Mouse (Mus musculus) bone marrow macrophage, adult 2 months (primary cell): ENCODE data around the gene Trpm6. TPM values are rescaled to one million over a fixed set of nuclear protein-coding genes. Genes with fewer than 3 reads are reported as not detected.

Experiments
- H3K27ac ChIP-seq: 2 replicates; pipeline ENCODE4 v1.5.1; 2012; ENCODE audit warnings: low read depth, low read length; ENCODE audit not compliant: insufficient read depth
- H3K4me1 ChIP-seq: 2 replicates; pipeline ENCODE4 v1.6.1; 2012; ENCODE audit warnings: low read length; ENCODE audit not compliant: control insufficient read depth, insufficient read depth
- H3K4me3 ChIP-seq: 2 replicates; pipeline ENCODE4 v1.5.1; 2012; ENCODE audit warnings: mild to moderate bottlenecking, low read length, moderate library complexity; ENCODE audit not compliant: insufficient read depth
- CTCF ChIP-seq: IDR thresholded peaks from 2 replicates; pipeline ENCODE4 v1.5.1; 2012; ENCODE audit warnings: low read depth, mild to moderate bottlenecking, low read length, moderate library complexity
- POLR2A ChIP-seq: IDR thresholded peaks from 2 replicates; pipeline ENCODE4 v1.6.1; 2012; ENCODE audit warnings: mild to moderate bottlenecking, low read depth, low read length, borderline replicate concordance
- polyA plus RNA-seq: library from polyadenylated mRNA; stranded (reverse); fragments of >200 nt; gene quantifications from 2 replicates; pipeline ENCODE4 v1.2.4, GENCODE M21; 2012; ENCODE audit not compliant: missing spikeins, insufficient read depth, insufficient read length

The Trpm6 gene
- not detected in 2 replicates for polyA plus RNA-seq

GRCm38 (mm10) chr19:18749598-18750339 is at the start of gene Trpm6:
Gene Trpm6 (plus strand): TSS chr19:18749983.
- H3K4me3 ChIP-seq, result peak within 1 kb of the TSS; percentile 12
- TF ChIP-seq POLR2A (no peak), CTCF (no peak)

GRCm38 (mm10) chr19:18708101-18708500 is 41.7 kb upstream of the Trpm6 start:
- Histone ChIP-seq H3K4me1 (peaks cover 4% of the 10 kb centered on the region), H3K27ac (no peak overlapping the region), H3K4me3 (no peak overlapping the region)
- TF ChIP-seq CTCF, result no peak
- no peak for TF ChIP-seq POLR2A

More at GRCm38 (mm10) chr19:18749598-18750339, at the start of gene Trpm6:
- no peaks in the 10 kb centered on the region for H3K4me1 ChIP-seq
- no peak within 1 kb of the TSS for H3K27ac ChIP-seq

- Histone ChIP-seq H3K4me1 (peaks cover 13% of the 10 kb centered on the region), H3K27ac (no peak overlapping the region), H3K4me3 (no peak overlapping the region)
- no peak for TF ChIP-seq CTCF
- TF ChIP-seq POLR2A, result no peak
Measured at GRCm38 (mm10) chr19:18710903-18711302, 38.9 kb upstream of the Trpm6 start.

- Histone ChIP-seq H3K4me3 (no peak overlapping the region), H3K4me1 (peaks cover 13% of the 10 kb centered on the region), H3K27ac (no peak overlapping the region)
- TF ChIP-seq CTCF, result no peak
- no peak for TF ChIP-seq POLR2A
Measured at GRCm38 (mm10) chr19:18711589-18711988, 38.2 kb upstream of the Trpm6 start.

- Histone ChIP-seq H3K4me3 (peak overlapping the region; percentile 66), H3K4me1 (peaks cover 13% of the 10 kb centered on the region), H3K27ac (peak overlapping the region; percentile 95)
- TF ChIP-seq CTCF (no peak), POLR2A (no peak)
Measured at GRCm38 (mm10) chr19:18712153-18712865, 37.5 kb upstream of the Trpm6 start.

- Histone ChIP-seq H3K27ac (peak within 1 kb of the TSS; percentile 95), H3K4me3 (peak within 1 kb of the TSS; percentile 66), H3K4me1 (peaks cover 13% of the 10 kb centered on the region)
- TF ChIP-seq POLR2A, result no peak
- no peak for TF ChIP-seq CTCF
Measured at GRCm38 (mm10) chr19:18712866-18713300, 36.9 kb upstream of the Trpm6 start, which contains the start of gene D030056L22Rik. Gene D030056L22Rik (plus strand): TSS chr19:18713193.

- Histone ChIP-seq H3K27ac (peak overlapping the region; percentile 19; the same call in 1 of the 2 replicates), H3K4me1 (peaks cover 13% of the 10 kb centered on the region), H3K4me3 (peak overlapping the region; percentile 66)
Measured at GRCm38 (mm10) chr19:18713357-18713756, 36.4 kb upstream of the Trpm6 start.

GRCm38 (mm10) chr19:18716374-18716773 is 33.4 kb upstream of the Trpm6 start:
- Histone ChIP-seq H3K4me3 (no peak overlapping the region), H3K27ac (no peak overlapping the region), H3K4me1 (peaks cover 13% of the 10 kb centered on the region)
- TF ChIP-seq CTCF, result no peak
- no peak for TF ChIP-seq POLR2A

GRCm38 (mm10) chr19:18720337-18720736 is 29.4 kb upstream of the Trpm6 start:
- H3K27ac ChIP-seq, result no peak overlapping the region
- TF ChIP-seq CTCF (no peak), POLR2A (no peak)
- H3K4me1 ChIP-seq, result peaks cover 2% of the 10 kb centered on the region; the same call in 1 of the 2 replicates

GRCm38 (mm10) chr19:18725186-18725585 is 24.6 kb upstream of the Trpm6 start:
- TF ChIP-seq POLR2A (no peak), CTCF (no peak)

More at GRCm38 (mm10) chr19:18720337-18720736, 29.4 kb upstream of the Trpm6 start:
- no peak overlapping the region for H3K4me3 ChIP-seq

More at GRCm38 (mm10) chr19:18725186-18725585, 24.6 kb upstream of the Trpm6 start:
- no peak overlapping the region for H3K27ac ChIP-seq
- no peak overlapping the region for H3K4me3 ChIP-seq
- H3K4me1 ChIP-seq, result no peaks in the 10 kb centered on the region
